Mouse (Mus musculus): ENCODE data around the gene Dok4.
A peak's percentile ranks its signal among the peaks of the same experiment; 100 is the strongest.
"Not testable (repeated sequence)": the region's sequence is repeated elsewhere in the genome, so short reads cannot be mapped to it uniquely, and the experiment has no call there.

Dok4 gene

DNA sequence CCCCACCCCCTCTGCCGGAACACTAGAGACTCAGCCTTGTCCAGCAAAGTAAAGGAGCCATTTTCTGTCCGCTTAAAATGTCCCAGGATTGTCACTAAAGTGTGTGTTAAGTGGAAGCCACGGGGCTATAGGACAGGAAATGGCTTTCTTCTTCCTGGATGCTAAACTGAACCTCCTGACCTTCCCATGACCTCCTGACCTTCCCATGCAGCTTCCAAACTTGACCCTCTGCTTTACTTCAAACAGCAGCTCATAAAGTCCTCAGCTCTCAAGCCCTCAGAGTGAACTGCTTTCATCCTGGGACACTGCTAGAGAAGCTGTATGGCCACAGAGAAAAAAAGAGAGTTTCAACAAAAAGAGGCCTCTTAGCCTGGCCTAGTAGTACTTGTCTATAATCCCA lies 690 bp upstream of the Dok4 start:
- no peak for DNase-seq

DNA sequence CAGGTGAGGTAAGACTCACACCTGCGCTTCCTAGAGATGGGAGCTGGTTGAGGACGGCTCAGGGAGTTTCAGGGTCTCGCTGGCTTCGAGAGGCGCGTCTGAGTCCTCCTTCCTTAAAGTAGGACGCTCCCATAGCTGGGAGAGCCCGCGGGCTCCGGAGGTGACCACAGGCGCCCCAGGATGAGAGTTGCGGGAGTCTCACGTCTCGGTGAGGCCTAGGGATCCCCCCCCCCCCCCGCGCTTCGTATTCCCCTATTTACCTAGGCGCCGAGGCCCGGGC lies 319 bp downstream of the Dok4 start:
- DNase-seq, result no peak

GRCm38 (mm10) chr8:94875096-94875870 lies 847 bp downstream of the Dok4 start:
- no peak for DNase-seq

DNA sequence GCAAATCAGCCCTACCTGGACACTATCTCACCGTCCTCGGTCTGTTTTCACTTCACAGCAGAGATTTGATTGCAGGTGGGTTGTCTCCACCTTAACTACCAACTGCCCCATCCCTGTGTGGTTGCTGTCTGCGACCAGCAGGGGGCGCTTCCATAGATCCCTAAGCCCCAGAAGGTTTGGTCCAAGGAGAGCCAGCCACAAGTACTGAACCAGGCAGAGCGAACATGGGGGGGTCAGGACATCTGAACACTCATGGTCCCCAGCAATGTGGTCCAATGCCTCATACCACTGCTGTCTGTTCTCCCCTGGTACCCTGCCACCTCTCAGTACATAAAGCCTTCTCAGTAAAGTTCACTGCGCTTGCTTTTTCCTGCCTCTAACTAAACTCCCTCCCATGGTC lies 1.8 kb downstream of the Dok4 start:
- peak; percentile 72 for DNase-seq

- no peak for DNase-seq
Observed at GRCm38 (mm10) chr8:94872576-94872975, 3.6 kb downstream of the Dok4 start.

- DNase-seq, result no peak
Observed at GRCm38 (mm10) chr8:94872156-94872555, 4.0 kb downstream of the Dok4 start.

DNA sequence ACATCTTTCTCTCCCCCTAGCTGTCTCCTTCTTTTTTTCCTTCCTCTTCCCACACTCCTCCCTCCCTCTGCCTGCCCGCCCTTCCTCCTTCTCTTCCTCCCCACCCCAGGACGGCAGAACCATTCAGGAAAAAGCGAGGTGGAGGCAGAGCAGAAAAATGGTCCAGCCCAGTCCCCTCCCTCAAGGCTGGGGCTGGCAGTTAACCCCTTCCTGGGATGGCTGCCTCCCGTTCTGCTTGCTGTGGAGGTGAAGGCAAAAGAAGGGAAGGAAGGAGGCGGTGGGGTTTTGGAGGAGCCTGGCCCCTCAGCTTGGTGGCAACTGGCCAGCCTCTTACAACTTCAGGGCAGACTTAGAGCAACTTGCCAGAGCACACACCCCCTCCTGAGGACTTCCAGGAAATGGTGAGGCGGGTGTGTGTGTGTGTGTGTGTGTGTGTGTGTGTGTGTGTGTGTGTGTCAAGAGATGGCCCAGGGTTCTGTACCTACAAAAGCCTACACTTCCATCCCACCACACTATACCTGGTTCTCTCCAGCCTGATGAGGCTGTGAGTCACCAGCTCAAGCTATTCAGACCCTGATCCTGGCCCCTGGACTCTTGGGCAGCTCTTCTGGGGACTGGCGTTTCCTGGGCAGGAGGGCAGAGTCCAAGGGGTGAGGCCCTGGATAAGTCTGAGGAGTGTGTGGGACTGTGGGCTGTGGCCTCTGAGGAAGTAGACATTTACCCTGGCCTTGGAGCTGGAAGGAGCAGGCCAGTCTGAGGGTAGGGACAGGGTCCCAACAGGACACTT lies 4.8 kb downstream of the Dok4 start:
- peak; percentile 26 for DNase-seq

- no peak for DNase-seq
Observed at GRCm38 (mm10) chr8:94870474-94871107, 5.5 kb downstream of the Dok4 start.

GRCm38 (mm10) chr8:94870003-94870402 lies 6.1 kb downstream of the Dok4 start:
- DNase-seq, result no peak

- no peak for DNase-seq
Observed at GRCm38 (mm10) chr8:94869146-94869545, 7.0 kb downstream of the Dok4 start.

DNA sequence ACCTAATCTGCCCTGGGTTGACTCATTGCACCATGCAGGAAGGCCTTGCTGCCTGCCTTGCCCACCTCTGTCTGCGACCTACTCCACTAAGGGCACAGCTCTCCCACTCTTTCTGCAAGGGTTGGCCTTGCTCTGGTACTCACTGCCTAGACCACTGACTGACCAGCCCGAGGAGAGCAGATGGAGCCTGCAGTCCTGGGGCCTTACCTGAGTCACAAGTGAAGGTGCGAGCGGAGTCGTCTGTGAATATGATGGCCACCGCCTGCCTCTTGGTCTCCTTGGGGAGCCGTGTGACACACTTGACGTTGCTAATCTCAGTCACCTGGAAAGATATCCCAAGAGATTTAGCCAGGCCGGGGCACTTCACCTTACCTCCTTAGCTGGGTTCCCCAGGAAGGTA lies 9.2 kb downstream of the Dok4 start:
- no peak for DNase-seq

GRCm38 (mm10) chr8:94865292-94865691 lies 10.8 kb downstream of the Dok4 start:
- no peak for DNase-seq

DNA sequence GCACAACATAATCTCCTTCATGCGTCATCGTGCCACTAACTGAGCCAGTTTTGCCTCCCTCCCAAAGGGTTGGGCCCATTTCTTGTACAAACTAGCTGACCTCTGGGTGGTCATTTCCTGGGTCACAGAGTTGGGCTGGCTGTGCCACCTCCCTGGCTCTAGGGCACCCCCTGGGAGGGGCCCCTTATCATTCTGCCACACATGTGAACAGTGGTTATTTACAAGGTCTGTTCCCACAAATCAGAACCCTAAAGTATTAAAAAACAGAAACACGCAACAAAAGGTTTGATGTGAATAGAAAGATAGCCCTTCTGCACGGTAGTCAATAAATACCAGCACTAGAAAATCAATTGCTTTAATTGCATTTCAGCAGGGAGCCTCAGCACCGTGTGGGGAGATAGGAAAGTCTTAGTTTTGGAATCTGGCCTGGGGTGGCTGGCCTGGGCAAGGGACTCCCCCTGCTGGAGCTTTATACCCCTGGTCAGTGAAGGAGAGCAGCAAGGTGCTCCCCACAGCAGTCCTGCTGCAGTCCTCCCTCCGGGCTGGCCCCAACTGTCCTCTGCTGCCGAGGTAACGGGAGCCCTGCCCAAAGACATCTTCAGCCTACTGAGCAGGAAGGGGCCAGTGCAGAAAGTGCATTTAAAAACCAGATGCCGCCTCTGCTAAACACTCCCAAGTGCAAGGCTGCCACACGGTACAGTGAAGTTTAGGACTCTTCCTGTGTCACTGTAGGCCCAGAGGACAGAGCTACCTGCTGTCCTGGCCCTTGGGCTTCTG lies 12.0 kb downstream of the Dok4 start:
- DNase-seq, result no peak

DNA sequence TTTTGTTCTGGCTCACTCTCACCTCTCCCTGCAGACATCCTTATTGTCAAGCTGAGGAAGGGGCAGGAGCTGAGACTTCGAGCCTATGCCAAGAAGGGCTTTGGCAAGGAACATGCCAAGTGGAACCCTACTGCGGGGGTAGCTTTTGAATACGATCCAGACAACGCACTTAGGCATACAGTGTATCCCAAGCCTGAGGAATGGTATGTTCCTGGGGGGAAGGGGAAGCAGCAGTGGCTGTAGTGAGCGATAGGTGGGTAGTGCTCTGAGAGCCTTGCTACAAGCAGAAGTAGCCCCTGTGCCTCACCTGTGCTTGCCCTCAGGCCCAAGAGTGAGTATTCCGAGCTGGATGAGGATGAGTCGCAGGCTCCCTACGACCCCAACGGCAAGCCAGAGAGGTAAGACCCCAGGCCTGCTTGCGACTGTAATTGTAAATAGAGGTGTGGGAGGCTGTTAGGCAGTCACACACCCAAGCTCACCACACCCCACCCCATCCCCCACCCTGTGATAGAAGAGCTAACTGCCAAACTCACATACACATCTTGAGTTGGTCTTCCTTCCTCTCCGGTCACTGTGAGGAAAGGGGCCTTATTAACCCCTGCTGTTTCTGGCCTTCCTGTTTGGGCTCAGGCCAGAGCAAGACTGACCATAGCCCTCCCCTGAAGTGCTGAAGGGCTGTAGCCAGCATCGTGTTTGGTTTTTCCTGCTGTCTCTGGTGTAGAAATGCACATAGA lies 13.5 kb downstream of the Dok4 start:
- no peak for DNase-seq

- DNase-seq, result peak; percentile 73
Observed at GRCm38 (mm10) chr8:94861352-94861910, 14.7 kb downstream of the Dok4 start.

GRCm38 (mm10) chr8:94857346-94858173 lies 18.6 kb downstream of the Dok4 start, which contains the start of gene Polr2c:
Gene Polr2c (plus strand): TSS chr8:94857450.
- peak; percentile 93 for DNase-seq

DNA sequence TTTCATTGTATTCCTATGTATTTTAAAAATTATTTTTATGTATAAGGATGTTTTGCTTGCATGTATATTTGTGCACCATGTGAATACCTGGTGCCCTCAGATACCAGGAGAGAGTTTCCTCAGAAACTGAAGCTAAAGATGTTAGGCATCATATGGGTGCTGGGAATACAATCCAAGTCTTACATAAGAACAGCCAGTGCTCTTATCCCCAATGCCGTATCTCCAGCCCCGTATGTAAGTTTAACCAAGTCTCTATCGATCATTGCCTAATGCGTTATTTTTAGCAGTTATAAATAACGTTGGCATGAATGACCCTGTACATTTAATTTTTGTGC lies 19.2 kb downstream of the Dok4 start:
- no peak for DNase-seq

DNA sequence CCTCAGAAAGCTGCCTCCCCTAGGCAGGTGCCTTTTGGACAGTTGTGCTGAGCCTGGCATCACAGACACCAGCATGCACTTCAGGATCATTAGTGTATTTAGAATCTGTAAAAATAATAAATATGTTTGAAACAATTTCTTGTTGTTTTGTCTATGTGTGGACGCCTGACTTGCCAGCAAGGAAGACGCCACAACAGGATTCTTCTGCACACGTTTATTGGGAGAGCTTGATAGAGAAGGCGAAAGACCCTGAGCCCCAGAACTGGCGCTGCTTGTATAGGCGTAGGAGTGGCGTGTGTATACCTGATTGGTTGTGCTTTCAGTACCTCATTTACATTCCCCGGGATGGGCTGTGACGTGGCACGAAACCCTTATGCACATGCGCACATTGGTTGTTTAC lies 21.4 kb downstream of the Dok4 start:
- DNase-seq, result not testable (repeated sequence)

DNA sequence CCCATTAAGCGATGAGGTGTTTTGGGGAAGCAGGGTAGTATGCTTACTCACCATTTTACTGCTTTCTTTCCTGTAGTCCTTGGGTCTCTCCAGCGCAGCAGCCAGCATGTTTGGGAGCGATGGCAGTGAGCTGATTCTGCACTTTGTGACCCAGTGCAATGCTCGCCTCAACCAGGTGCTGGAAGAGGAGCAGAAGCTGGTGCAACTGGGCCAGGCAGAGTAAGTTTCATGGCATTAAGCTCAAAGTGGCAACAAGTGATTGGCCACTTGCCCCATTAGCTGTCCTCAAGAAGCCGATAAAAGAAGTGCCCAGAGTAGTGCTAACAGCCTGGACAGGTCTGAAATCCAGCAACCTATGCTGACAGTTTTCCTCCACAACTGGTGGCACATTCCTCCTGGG lies 26.1 kb downstream of the Dok4 start:
- DNase-seq, result no peak

DNA sequence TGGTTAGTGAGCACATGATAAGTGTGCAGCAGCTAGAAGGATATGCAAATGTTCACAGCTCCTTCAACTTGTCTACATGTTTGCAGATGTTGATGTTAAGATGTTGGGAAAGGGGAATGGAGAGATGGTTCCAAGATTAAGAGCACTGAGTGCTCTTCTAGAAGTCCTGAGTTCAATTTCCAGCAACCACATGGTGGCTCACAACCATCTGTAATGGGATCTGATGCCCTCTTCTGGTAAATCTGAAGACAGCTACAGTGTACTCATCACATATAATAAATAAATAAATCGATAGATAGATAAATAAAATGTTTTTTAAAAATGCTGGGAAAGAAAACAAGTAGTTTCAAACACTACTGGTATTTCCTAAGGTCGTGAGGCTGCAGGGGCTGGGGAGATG lies 34.9 kb downstream of the Dok4 start:
- no peak for DNase-seq

DNA sequence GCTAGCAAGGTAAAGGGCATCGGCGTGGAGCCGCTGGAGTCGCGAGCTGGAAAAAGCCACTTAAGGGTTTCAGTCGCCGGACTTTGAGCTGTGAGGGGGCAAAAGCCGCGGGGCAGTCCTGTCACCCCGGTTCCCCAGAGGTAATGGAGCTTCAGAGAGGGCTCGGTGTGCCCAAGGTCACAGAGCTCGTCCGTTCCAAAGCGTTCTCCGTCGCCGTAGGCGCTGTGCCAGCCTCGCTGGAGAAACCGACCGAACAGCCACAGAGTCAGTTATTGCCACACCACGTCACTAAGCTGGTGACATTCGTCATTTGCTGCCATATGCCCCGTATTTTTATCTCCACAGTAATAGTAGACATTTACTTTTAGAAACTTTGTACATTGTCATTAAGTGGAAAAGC lies 37.5 kb downstream of the Dok4 start:
- DNase-seq, result peak; percentile 68

Data from thymus, postnatal 14 days (tissue).